Mouse (Mus musculus): Measurements from ENCODE around the gene Fes.

DNA sequence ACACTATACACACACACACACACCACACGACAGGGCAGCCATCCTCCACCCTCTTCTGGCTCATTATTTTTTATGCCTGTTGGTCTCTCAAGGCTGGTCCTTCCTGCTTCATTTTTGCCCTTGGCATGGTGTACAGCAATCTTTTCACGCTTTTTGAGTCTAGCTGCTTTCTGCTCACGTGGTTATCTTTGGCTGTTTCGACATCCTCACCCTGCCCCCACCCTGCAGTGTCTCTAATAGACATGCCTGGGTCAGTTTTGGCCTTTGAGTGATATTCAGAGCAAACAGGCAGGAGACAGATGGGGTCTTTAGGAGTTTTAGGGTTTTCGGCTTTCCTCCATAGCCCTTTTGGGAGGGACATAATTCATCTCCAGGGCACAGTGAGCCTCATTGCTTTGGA, 40.9 kb downstream of the Fes start:
- TF ChIP-seq GATA1 (IDR thresholded peaks at IDR 0.05; ENCODE audit: low read length) (no peak), TAL1 (IDR thresholded peaks at IDR 0.05; ENCODE audit: low read length) (no peak)
